Mouse (Mus musculus) G1E-ER4 (cell line): ENCODE data around the gene Olfr49. TPM values are rescaled to one million over a fixed set of nuclear protein-coding genes. Genes with fewer than 3 reads are reported as not detected.

Experiments
- GATA1 ChIP-seq: IDR thresholded peaks from one replicate; pipeline ENCODE4 v1.8.0; 2012; ENCODE audit warnings: low read length, inconsistent platforms
- polyA plus RNA-seq: library from polyadenylated mRNA; stranded (reverse); fragments of >175 nt; gene quantifications from 2 replicates; pipeline ENCODE4 v1.2.3, GENCODE M21; 2012

Gene Olfr49
- polyA plus RNA-seq, 1 experiment: not detected

DNA sequence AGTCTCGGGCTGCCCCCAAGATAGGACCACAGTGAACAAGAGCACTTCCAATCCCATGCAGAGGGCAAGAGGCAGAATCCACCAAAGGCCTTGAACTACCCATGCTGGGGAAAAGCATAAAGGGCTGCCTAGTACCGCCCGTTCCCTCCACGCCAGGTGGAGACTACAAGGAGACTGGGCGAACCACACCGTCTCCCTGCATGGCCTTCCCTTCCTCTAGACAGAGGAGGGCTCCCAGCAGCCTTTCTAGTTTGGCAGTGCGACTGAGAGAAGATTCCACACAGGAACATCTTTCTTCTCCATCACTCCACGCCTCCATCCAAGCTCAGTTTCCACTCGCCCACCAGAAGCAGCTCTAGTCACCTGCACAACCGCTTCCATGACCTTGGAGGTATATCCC, 16.8 kb downstream of the Olfr49 start:
- no peak for TF ChIP-seq GATA1

DNA sequence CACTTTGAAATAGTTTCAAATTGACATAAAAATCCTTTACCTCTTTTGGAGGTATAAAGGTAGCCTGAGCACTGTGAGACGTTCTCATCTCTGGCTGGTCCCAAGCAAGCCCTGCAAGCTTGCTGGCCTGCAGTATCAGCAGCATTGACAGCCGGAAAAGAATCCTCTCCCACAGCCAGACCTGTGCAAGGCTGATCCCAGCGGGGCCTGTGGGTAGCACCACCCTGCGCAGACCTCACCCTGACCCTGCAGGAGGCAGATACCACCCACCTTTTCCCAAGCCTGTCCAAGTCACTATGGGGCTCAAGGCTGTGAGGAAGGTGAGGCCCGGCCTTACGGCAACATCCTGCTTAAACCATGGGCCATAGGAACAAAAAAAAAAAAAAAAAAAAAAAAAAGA, 18.8 kb downstream of the Olfr49 start:
- TF ChIP-seq GATA1: no peak

DNA sequence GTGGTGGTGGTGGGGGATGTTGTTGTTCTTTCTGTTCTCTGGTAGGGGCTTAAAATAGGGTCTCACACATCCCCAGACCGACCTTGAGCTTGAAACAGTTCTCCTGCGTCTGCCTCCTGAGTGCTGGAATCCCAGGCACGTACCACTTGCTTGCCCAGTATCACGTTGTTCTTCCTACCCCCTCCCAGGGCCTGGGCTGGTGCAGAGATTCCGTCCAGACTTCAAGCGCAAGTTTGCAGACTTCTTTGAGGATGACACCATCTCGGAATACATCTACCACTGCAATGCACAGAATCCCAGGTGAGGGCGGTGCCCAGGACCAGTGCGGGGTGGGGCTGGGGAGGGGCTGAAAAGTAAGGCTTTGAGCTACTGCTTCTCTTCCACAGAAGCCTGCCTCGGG, 19.6 kb downstream of the Olfr49 start:
- no peak for TF ChIP-seq GATA1

DNA sequence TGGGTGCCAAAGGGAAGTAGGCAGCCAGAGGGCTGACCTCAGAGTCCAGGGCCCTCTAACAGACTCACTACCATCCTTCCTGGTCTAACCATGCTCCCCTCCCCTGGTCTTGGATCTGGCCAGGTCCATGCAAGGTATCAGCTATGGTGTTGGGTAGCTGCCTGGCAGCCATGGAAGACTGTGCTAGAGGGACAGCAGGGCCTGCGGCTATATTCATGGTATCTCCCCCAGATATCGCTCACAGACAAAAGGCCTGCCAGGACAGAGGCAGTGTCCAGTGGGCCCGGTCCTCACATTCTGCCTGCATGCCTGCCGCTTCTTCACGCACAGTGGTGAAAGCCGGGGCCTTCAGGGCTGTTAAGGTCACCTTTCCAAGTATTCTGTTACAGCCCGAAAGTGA, 20.5 kb downstream of the Olfr49 start:
- TF ChIP-seq GATA1: no peak

GRCm38 (mm10) chr14:54263099-54263498, 21.6 kb downstream of the Olfr49 start:
- TF ChIP-seq GATA1: no peak

- no peak for TF ChIP-seq GATA1
Observed at GRCm38 (mm10) chr14:54262622-54263021, 22.1 kb downstream of the Olfr49 start.

GRCm38 (mm10) chr14:54261386-54261785, 23.4 kb downstream of the Olfr49 start:
- TF ChIP-seq GATA1: no peak

- TF ChIP-seq GATA1: no peak
Observed at GRCm38 (mm10) chr14:54260196-54260595, 24.5 kb downstream of the Olfr49 start.

- no peak for TF ChIP-seq GATA1
Observed at GRCm38 (mm10) chr14:54259722-54260085, 25.0 kb downstream of the Olfr49 start.

DNA sequence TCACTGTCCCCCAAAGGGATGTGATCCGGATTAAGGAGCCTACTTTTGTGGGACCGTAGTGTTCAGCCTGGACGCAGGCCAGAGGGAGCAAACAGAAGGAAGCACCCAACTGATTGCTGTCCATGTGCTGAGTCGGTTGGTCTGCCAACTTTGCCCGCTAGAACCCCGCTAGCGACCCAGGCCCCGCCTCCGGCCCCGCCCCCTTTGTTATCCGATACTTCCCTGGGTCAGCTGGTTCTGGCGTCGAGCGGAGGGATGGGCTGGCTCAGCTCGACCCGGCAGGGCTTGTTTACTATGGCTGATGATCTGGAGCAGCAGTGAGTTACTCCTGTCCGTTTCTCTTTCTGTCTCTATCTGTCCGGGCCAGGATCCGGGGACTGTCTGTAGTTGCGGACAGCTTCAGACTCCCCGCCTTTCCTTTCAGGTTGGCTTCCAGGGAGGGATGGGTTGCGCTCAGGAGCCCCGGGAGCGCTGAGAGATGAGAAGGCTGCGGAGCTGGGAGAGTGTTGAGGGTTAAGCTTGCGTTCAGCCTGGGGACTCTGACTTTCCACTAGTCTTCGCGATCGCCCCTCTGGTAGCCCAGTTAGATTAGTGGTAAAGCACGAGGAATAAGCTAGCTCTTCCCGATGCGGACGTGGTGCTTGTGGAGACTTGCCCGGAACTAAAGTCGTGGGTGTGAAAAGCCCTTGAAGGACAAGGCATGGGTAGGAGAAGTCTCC, 25.6 kb downstream of the Olfr49 start:
- TF ChIP-seq GATA1: no peak

- TF ChIP-seq GATA1: no peak
Observed at GRCm38 (mm10) chr14:54258131-54258670, 26.5 kb downstream of the Olfr49 start.

DNA sequence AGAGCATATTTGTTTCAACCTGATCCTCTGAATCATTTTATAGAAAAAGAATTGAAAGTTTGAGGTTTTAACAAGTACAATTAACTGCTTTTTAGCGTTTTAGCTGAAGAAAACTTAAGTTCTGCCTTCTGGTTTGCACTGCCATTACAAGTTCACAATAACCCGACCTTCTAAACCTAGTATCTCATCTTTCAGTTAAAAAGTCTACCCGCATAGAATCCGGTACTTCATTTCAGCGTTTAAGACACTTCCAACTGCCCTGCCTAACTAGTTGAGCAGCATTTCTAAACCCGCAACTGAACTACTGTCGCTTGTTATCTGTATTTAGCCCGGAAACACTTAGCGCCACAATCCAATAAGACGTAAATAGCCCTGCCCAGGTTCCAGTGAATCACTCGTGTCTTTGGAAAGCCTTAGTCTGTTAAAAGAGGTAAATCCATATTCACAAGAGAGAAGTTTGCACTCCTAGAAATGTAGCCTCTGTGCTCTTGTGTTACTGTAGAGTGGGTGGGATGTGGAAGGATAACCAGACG, 30.0 kb downstream of the Olfr49 start:
- TF ChIP-seq GATA1: no peak

DNA sequence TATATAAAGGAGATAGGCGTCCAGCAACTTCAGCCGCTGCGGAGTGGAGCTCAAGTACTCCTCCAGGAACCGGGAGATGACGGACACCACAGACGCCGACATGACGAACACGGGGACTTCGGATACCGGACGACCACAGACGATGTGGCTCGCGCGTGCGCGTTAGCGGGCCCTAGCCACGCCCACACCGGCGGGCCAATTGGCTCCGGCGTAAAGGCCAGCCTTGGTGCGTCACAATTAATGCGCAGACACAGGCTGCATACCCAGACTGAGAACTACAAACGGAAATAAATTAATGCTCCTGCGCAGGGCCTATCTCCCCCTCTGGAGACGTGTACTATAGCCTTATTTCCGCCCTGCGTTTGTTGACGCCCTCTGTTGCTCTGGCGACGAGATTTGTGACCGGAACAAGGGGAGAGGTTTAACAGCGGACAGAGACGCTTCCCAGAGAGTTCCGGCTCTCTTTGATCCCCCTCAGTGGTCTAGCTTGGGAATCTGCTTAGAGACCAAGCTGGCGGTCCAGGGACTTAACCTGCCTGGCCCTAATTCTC, 30.9 kb downstream of the Olfr49 start, which contains the start of the genes Dad1 and Abhd4:
Gene Dad1 (minus strand): TSS at position 364 of the 551 bp plus-strand sequence.
Gene Abhd4 (plus strand): TSS at position 448 of the 551 bp plus-strand sequence.
- TF ChIP-seq GATA1: no peak

GRCm38 (mm10) chr14:54250122-54250521, 34.6 kb downstream of the Olfr49 start:
- peak; percentile 16 for TF ChIP-seq GATA1

- no peak for TF ChIP-seq GATA1
Observed at GRCm38 (mm10) chr14:54249326-54249725, 35.4 kb downstream of the Olfr49 start.

DNA sequence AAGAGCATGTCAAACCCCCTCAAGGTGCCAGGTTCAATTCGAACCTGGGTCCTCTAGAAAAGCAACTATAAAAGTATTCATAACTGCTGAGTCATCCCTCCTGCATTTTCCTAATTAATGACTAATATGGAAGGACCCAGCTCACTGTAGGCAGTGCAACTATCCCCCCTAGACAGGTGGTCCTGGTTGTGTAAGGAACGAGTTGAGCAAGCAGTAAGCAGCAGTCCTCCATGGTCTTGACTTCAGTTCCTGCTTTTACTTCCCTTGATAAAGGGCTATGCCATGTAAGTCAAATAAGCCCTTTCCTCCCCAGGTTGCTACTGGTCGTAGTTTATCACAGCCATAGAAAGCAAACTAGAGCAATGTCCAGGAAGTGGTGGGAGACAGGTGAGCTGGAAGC, 38.5 kb downstream of the Olfr49 start:
- no peak for TF ChIP-seq GATA1

DNA sequence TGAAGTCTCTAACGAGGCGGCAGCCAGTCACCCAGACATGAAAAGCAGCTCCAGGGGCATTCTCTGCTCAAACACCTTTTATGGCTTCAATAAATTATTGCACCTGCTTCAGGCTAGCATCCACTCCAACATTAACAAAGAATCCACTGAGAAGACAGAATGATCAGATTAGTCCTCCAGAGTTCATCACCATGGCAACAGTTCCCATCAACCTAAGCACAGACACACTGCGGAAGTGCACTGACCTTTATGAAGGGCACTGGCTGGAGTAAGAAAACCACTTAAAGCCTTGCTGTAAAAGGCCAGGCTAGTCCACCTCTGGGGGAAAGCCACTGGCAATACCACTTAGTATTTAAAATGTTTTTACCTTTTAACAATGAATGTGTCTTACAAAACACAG, 40.6 kb downstream of the Olfr49 start:
- TF ChIP-seq GATA1: no peak
